Mouse (Mus musculus): ENCODE data around the gene Smndc1. TPM values are rescaled to one million over a fixed set of nuclear protein-coding genes. Genes with fewer than 3 reads are reported as not detected.

Gene Smndc1
- 23.6 and 32.1 TPM in 2 replicates for polyA plus RNA-seq (2015; fragmentation: Nextera tagmentation; extraction: Ambion mirVana)

GRCm38 (mm10) chr19:53390495-53391007 lies at the start of gene Smndc1:
Smndc1 (minus strand) TSS chr19:53390578.

DNA sequence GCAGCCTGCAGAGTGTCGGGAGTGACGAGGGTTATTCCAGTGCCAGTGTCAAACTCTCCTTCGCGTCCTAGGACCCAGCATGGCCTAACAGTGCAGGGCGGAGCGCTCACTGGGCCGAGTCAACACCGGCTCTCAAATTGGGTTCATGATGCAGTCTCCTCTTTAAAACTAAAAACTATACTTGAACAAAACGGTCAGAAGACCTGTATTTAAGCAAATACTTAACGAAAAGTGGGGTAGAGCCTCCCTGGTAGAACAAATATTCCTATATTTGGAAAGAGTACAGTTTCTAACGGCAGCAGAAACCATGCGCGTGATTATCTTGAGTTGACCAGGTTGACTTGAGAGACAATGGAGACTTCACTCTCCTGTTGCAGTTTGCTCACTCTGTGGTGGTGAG lies 18.7 kb downstream of the Smndc1 start, which contains the start of gene Gm10197:
TSS of gene Gm10197 (minus strand) at position 101 of the 400 bp plus-strand sequence.

Other genes starting within 250 kb of the Smndc1 start
- gene Mxi1, start 80.1 kb downstream of the Smndc1 start, polyA plus RNA-seq (2015; fragmentation: Nextera tagmentation; extraction: Ambion mirVana): 25.8 and 27.3 TPM in 2 replicates
- not detected in 2 replicates for gene Gm10197, start 18.8 kb downstream of the Smndc1 start, polyA plus RNA-seq (2015; fragmentation: Nextera tagmentation; extraction: Ambion mirVana)
- gene Dusp5, start 138.5 kb upstream of the Smndc1 start, polyA plus RNA-seq (2015; fragmentation: Nextera tagmentation; extraction: Ambion mirVana): 8.9 and 10.0 TPM in 2 replicates
- gene Nutf2-ps1, start 198.5 kb upstream of the Smndc1 start, polyA plus RNA-seq (2015; fragmentation: Nextera tagmentation; extraction: Ambion mirVana): 222 and 233 TPM in 2 replicates
- gene Smc3, start 209.8 kb upstream of the Smndc1 start, polyA plus RNA-seq (2015; fragmentation: Nextera tagmentation; extraction: Ambion mirVana): 26.6 and 31.6 TPM in 2 replicates

Data from urinary bladder, postnatal 0 days (tissue).